Mouse (Mus musculus) heart, postnatal 0 days (tissue): ENCODE results near the gene 4932438H23Rik. TPM values are rescaled to one million over a fixed set of nuclear protein-coding genes. Genes with fewer than 3 reads are reported as not detected.
"Not testable (repeated sequence)": the region's sequence is repeated elsewhere in the genome, so short reads cannot be mapped to it uniquely, and the experiment has no call there.

Experiments used
- ATAC-seq: fragments of 200-750 bp; cut with Nextera tagmentation; 2 replicates; pipeline ENCODE4 v1.8.0; 2017; ENCODE audit warnings: low read depth, moderate number of reproducible peaks, moderate library complexity; ENCODE audit not compliant: insufficient read depth
- DNase-seq: peaks from one replicate; pipeline ENCODE4 v3.0.0-alpha.2; 2016; ENCODE audit warnings: low spot score
- H3K27ac ChIP-seq: fragments of 300-500 bp; sonication (generic); 2 replicates; pipeline ENCODE4 v1.5.1; 2014; ENCODE audit warnings: low read depth, mild to moderate bottlenecking
- H3K27me3 ChIP-seq: fragments of 300-500 bp; sonication (generic); 2 replicates; pipeline ENCODE4 v1.6.1; 2014; ENCODE audit warnings: low read length, mixed read lengths; ENCODE audit not compliant: control insufficient read depth, insufficient read depth
- H3K36me3 ChIP-seq: fragments of 300-500 bp; sonication (generic); replicated peaks from 2 replicates; pipeline ENCODE4 v1.6.1; 2014; ENCODE audit warnings: low read length, mixed read lengths; ENCODE audit not compliant: control insufficient read depth, insufficient read depth
- H3K4me1 ChIP-seq: fragments of 300-500 bp; sonication (generic); 2 replicates; pipeline ENCODE4 v1.6.1; 2014; ENCODE audit warnings: antibody characterized with exemption; ENCODE audit not compliant: control insufficient read depth, insufficient read depth
- H3K4me2 ChIP-seq: fragments of 300-500 bp; sonication (generic); 2 replicates; pipeline ENCODE4 v1.6.1; 2014; ENCODE audit warnings: low read depth, mild to moderate bottlenecking, low read length, moderate library complexity
- H3K4me3 ChIP-seq: fragments of 300-500 bp; sonication (generic); 2 replicates; pipeline ENCODE4 v1.5.1; 2014; ENCODE audit warnings: low read depth, low read length
- H3K9ac ChIP-seq: fragments of 300-500 bp; sonication (generic); replicated peaks from 2 replicates; pipeline ENCODE4 v1.6.1; 2014; ENCODE audit warnings: low read depth, low read length, mixed read lengths
- H3K9me3 ChIP-seq: fragments of 300-500 bp; sonication (generic); replicated peaks from 2 replicates; pipeline ENCODE4 v1.6.1; 2016; ENCODE audit warnings: low read length; ENCODE audit not compliant: control insufficient read depth
- CTCF ChIP-seq: IDR thresholded peaks from 2 replicates; pipeline ENCODE4 v1.5.1; 2016; ENCODE audit warnings: antibody characterized with exemption, control low read depth, low read depth
- EP300 ChIP-seq: IDR thresholded peaks from 2 replicates; pipeline ENCODE4 v1.6.1; 2016; ENCODE audit warnings: antibody characterized with exemption, low read depth
- WGBS: fragments of 180-500 bp; shearing (Covaris S2); extraction: QIAGEN DNeasy Blood & Tissue Kit; methylation state at CpG from one replicate; pipeline ENCODE4 v1.1.7; 2014; 5-methylcytosine and 5-hydroxymethylcytosine counted together
- polyA plus RNA-seq: library from polyadenylated mRNA; unstranded; fragments of >200 nt; fragmentation: Nextera tagmentation; extraction: Ambion mirVana; gene quantifications from 2 replicates; pipeline ENCODE4 v1.2.1, GENCODE M21; 2015
- total RNA-seq: library from RNA; depleted of rRNA; stranded (reverse); fragments of >200 nt; gene quantifications from 2 replicates; pipeline ENCODE4 v1.2.3, GENCODE M21; 2014; ENCODE audit warnings: low replicate concordance

The 4932438H23Rik gene
- total and polyA plus RNA-seq, 2 experiments from 2014 or later, result 0.11 to 0.14 TPM

GRCm38 (mm10) chr16:91085239-91085825 is 9.6 kb downstream of the 4932438H23Rik start:
- Histone ChIP-seq H3K4me3 (no peak overlapping the region), H3K27ac (no peak overlapping the region), H3K36me3 (no peaks in the 10 kb centered on the region), H3K4me1 (no peaks in the 10 kb centered on the region), H3K4me2 (no peak overlapping the region), H3K9me3 (no peaks in the 10 kb centered on the region), H3K9ac (no peak overlapping the region), H3K27me3 (peaks cover 3% of the 10 kb centered on the region; the same call in 1 of the 2 replicates)
- DNase-seq (no peak), ATAC-seq (no peak)
- WGBS, result 55% methylated on average over 17 of the region's 17 CpGs
- TF ChIP-seq CTCF (no peak), EP300 (no peak)

GRCm38 (mm10) chr16:91084307-91085238 is 10.3 kb downstream of the 4932438H23Rik start:
- no peak overlapping the region for H3K4me2 ChIP-seq
- TF ChIP-seq EP300 (no peak), CTCF (no peak)
- no peak overlapping the region for H3K4me3 ChIP-seq
- no peak overlapping the region for H3K9ac ChIP-seq
- no peaks in the 10 kb centered on the region for H3K36me3 ChIP-seq
- H3K27ac ChIP-seq, result no peak overlapping the region
- ATAC-seq (no peak), DNase-seq (no peak)
- H3K9me3 ChIP-seq, result no peaks in the 10 kb centered on the region
- H3K27me3 ChIP-seq, result peaks cover 3% of the 10 kb centered on the region; the same call in 1 of the 2 replicates
- 69% methylated on average over 21 of the region's 21 CpGs for WGBS
- H3K4me1 ChIP-seq, result no peaks in the 10 kb centered on the region

- DNase-seq (no peak), ATAC-seq (no peak)
- H3K4me3 ChIP-seq, result no peak overlapping the region
- peaks cover 3% of the 10 kb centered on the region; the same call in 1 of the 2 replicates for H3K27me3 ChIP-seq
- no peak overlapping the region for H3K27ac ChIP-seq
- WGBS, result 62% methylated on average over 4 of the region's 4 CpGs
- H3K9ac ChIP-seq, result no peak overlapping the region
- H3K9me3 ChIP-seq, result no peaks in the 10 kb centered on the region; the same call in 1 of the 2 replicates
- no peaks in the 10 kb centered on the region for H3K36me3 ChIP-seq
- TF ChIP-seq EP300, result no peak
- TF ChIP-seq CTCF, result no peak
- no peak overlapping the region for H3K4me2 ChIP-seq
- no peaks in the 10 kb centered on the region for H3K4me1 ChIP-seq
Measured at GRCm38 (mm10) chr16:91083002-91083646, 11.8 kb downstream of the 4932438H23Rik start.

- no peaks in the 10 kb centered on the region for H3K4me1 ChIP-seq
- H3K4me3 ChIP-seq, result no peak overlapping the region
- 22% methylated on average over 11 of the region's 12 CpGs for WGBS
- H3K36me3 ChIP-seq, result no peaks in the 10 kb centered on the region
- no peaks in the 10 kb centered on the region; the same call in 1 of the 2 replicates for H3K9me3 ChIP-seq
- no peak for ATAC-seq
- H3K9ac ChIP-seq, result no peak overlapping the region
- TF ChIP-seq EP300 (no peak), CTCF (peak; percentile 82)
- no peak overlapping the region for H3K4me2 ChIP-seq
- no peak overlapping the region for H3K27ac ChIP-seq
- H3K27me3 ChIP-seq, result peaks cover 3% of the 10 kb centered on the region; the same call in 1 of the 2 replicates
- peak; percentile 65 for DNase-seq
Measured at GRCm38 (mm10) chr16:91081508-91081907, 13.4 kb downstream of the 4932438H23Rik start.

GRCm38 (mm10) chr16:91076180-91076579 is 18.7 kb downstream of the 4932438H23Rik start:
- Histone ChIP-seq H3K27ac (no peak overlapping the region), H3K36me3 (no peaks in the 10 kb centered on the region), H3K27me3 (no peaks in the 10 kb centered on the region), H3K9me3 (no peaks in the 10 kb centered on the region; the same call in 1 of the 2 replicates), H3K4me1 (no peaks in the 10 kb centered on the region), H3K4me3 (no peak overlapping the region), H3K9ac (no peak overlapping the region), H3K4me2 (no peak overlapping the region)
- DNase-seq (no peak), ATAC-seq (no peak)
- TF ChIP-seq CTCF, result no peak
- TF ChIP-seq EP300, result no peak
- 71% methylated on average over 5 of the region's 5 CpGs for WGBS

- H3K9ac ChIP-seq, ATAC-seq: not testable (repeated sequence)
- 70% methylated on average over 8 of the region's 8 CpGs for WGBS
Measured at GRCm38 (mm10) chr16:91075423-91075822, 19.5 kb downstream of the 4932438H23Rik start.

More at GRCm38 (mm10) chr16:91075423-91075822, 19.5 kb downstream of the 4932438H23Rik start:
- H3K27ac ChIP-seq, H3K4me2 ChIP-seq, H3K4me3 ChIP-seq, H3K27me3 ChIP-seq, DNase-seq, H3K4me1 ChIP-seq, H3K9me3 ChIP-seq, H3K36me3 ChIP-seq: not testable (repeated sequence)
